Mouse (Mus musculus): ENCODE data around the gene Ampd3. TPM values are rescaled to one million over a fixed set of nuclear protein-coding genes. Genes with fewer than 3 reads are reported as not detected.

Ampd3 gene
- polyA plus RNA-seq, 2 experiments = 7.0 to 7.1 TPM

GRCm38 (mm10) chr7:110821653-110822052 is 53.6 kb downstream of the Ampd3 start:
- 27% methylated on average over 3 of the region's 3 CpGs for WGBS
- no peak overlapping the region for H3K9ac ChIP-seq (ENCODE audit: low read depth, low read length, severe bottlenecking)
- H3K27ac ChIP-seq (replicated peaks; ENCODE audit: low read depth, low read length) = no peak overlapping the region
- H3K36me3 ChIP-seq (ENCODE audit: control insufficient read depth, insufficient read depth, low read length) = peaks cover 11% of the 10 kb centered on the region
- H3K4me3 ChIP-seq (replicated peaks; ENCODE audit: low read length) = no peak overlapping the region
- peaks cover 17% of the 10 kb centered on the region; the same call in 1 of the 2 replicates for H3K4me1 ChIP-seq (ENCODE audit: control insufficient read depth, insufficient read depth, low read length)
- TF ChIP-seq POLR2A (IDR thresholded peaks at IDR 0.05; ENCODE audit: borderline replicate concordance, extremely low read depth, insufficient read depth, insufficient read length) = no peak
- H3K4me2 ChIP-seq (replicated peaks; ENCODE audit: low read depth, low read length, severe bottlenecking) = no peak overlapping the region
- DNase-seq (ENCODE audit: low spot score) (peak; percentile 72), ATAC-seq (ENCODE audit: low FRiP score, low read depth) (peak; percentile 79)
- no peaks in the 10 kb centered on the region for H3K9me3 ChIP-seq (ENCODE audit: control insufficient read depth, low read length)
- H3K27me3 ChIP-seq (ENCODE audit: control insufficient read depth, insufficient read depth, low read length) = no peaks in the 10 kb centered on the region

GRCm38 (mm10) chr7:110822055-110822454 is 54.0 kb downstream of the Ampd3 start:
- peak overlapping the region; percentile 39; the same call in 1 of the 2 replicates for H3K27ac ChIP-seq (replicated peaks; ENCODE audit: low read depth, low read length)
- H3K27me3 ChIP-seq (ENCODE audit: control insufficient read depth, insufficient read depth, low read length) = no peaks in the 10 kb centered on the region
- H3K36me3 ChIP-seq (ENCODE audit: control insufficient read depth, insufficient read depth, low read length) = peaks cover 11% of the 10 kb centered on the region
- no peak overlapping the region for H3K4me2 ChIP-seq (replicated peaks; ENCODE audit: low read depth, low read length, severe bottlenecking)
- ATAC-seq (ENCODE audit: low FRiP score, low read depth) (peak; percentile 53; the same call in 1 of the 2 replicates), DNase-seq (ENCODE audit: low spot score) (no peak)
- 29% methylated on average over 4 of the region's 4 CpGs for WGBS
- peaks cover 17% of the 10 kb centered on the region; the same call in 1 of the 2 replicates for H3K4me1 ChIP-seq (ENCODE audit: control insufficient read depth, insufficient read depth, low read length)
- no peak for TF ChIP-seq POLR2A (IDR thresholded peaks at IDR 0.05; ENCODE audit: borderline replicate concordance, extremely low read depth, insufficient read depth, insufficient read length)
- H3K9me3 ChIP-seq (ENCODE audit: control insufficient read depth, low read length) = no peaks in the 10 kb centered on the region
- H3K9ac ChIP-seq (ENCODE audit: low read depth, low read length, severe bottlenecking) = no peak overlapping the region
- no peak overlapping the region for H3K4me3 ChIP-seq (replicated peaks; ENCODE audit: low read length)

- TF ChIP-seq POLR2A (IDR thresholded peaks at IDR 0.05; ENCODE audit: borderline replicate concordance, extremely low read depth, insufficient read depth, insufficient read length) = no peak
- Histone ChIP-seq H3K9ac (ENCODE audit: low read depth, low read length, severe bottlenecking) (no peak overlapping the region), H3K36me3 (ENCODE audit: control insufficient read depth, insufficient read depth, low read length) (peaks cover 11% of the 10 kb centered on the region), H3K4me1 (ENCODE audit: control insufficient read depth, insufficient read depth, low read length) (peaks cover 17% of the 10 kb centered on the region; the same call in 1 of the 2 replicates), H3K9me3 (ENCODE audit: control insufficient read depth, low read length) (no peaks in the 10 kb centered on the region), H3K4me3 (replicated peaks; ENCODE audit: low read length) (no peak overlapping the region), H3K4me2 (replicated peaks; ENCODE audit: low read depth, low read length, severe bottlenecking) (no peak overlapping the region), H3K27ac (replicated peaks; ENCODE audit: low read depth, low read length) (no peak overlapping the region), H3K27me3 (ENCODE audit: control insufficient read depth, insufficient read depth, low read length) (no peaks in the 10 kb centered on the region)
- ATAC-seq (ENCODE audit: low FRiP score, low read depth) (no peak), DNase-seq (ENCODE audit: low spot score) (no peak)
- 79% methylated on average over 8 of the region's 8 CpGs for WGBS
These were observed 55.1 kb downstream of the Ampd3 start for GRCm38 (mm10) chr7:110823076-110823475.

- 58% methylated on average over 4 of the region's 4 CpGs for WGBS
These were observed 55.6 kb downstream of the Ampd3 start for GRCm38 (mm10) chr7:110823593-110823992.

GRCm38 (mm10) chr7:110823995-110824953 is 56.3 kb downstream of the Ampd3 start:
- H3K9ac ChIP-seq (ENCODE audit: low read depth, low read length, severe bottlenecking) = no peak overlapping the region
- peaks cover 17% of the 10 kb centered on the region for H3K36me3 ChIP-seq (ENCODE audit: control insufficient read depth, insufficient read depth, low read length)
- ATAC-seq (ENCODE audit: low FRiP score, low read depth) (no peak), DNase-seq (ENCODE audit: low spot score) (no peak)
- H3K9me3 ChIP-seq (ENCODE audit: control insufficient read depth, low read length) = no peaks in the 10 kb centered on the region
- peaks cover 17% of the 10 kb centered on the region; the same call in 1 of the 2 replicates for H3K4me1 ChIP-seq (ENCODE audit: control insufficient read depth, insufficient read depth, low read length)
- TF ChIP-seq POLR2A (IDR thresholded peaks at IDR 0.05; ENCODE audit: borderline replicate concordance, extremely low read depth, insufficient read depth, insufficient read length) = no peak
- WGBS = 76% methylated on average over 8 of the region's 8 CpGs
- H3K4me2 ChIP-seq (replicated peaks; ENCODE audit: low read depth, low read length, severe bottlenecking) = no peak overlapping the region
- no peaks in the 10 kb centered on the region for H3K27me3 ChIP-seq (ENCODE audit: control insufficient read depth, insufficient read depth, low read length)
- no peak overlapping the region for H3K27ac ChIP-seq (replicated peaks; ENCODE audit: low read depth, low read length)
- H3K4me3 ChIP-seq (replicated peaks; ENCODE audit: low read length) = no peak overlapping the region

More at GRCm38 (mm10) chr7:110823593-110823992, 55.6 kb downstream of the Ampd3 start:
- ATAC-seq (ENCODE audit: low FRiP score, low read depth) = no peak
- Histone ChIP-seq H3K4me1 (ENCODE audit: control insufficient read depth, insufficient read depth, low read length) (peaks cover 17% of the 10 kb centered on the region; the same call in 1 of the 2 replicates), H3K9me3 (ENCODE audit: control insufficient read depth, low read length) (no peaks in the 10 kb centered on the region), H3K36me3 (ENCODE audit: control insufficient read depth, insufficient read depth, low read length) (peaks cover 13% of the 10 kb centered on the region), H3K9ac (ENCODE audit: low read depth, low read length, severe bottlenecking) (no peak overlapping the region), H3K4me3 (replicated peaks; ENCODE audit: low read length) (no peak overlapping the region), H3K4me2 (replicated peaks; ENCODE audit: low read depth, low read length, severe bottlenecking) (no peak overlapping the region), H3K27ac (replicated peaks; ENCODE audit: low read depth, low read length) (no peak overlapping the region), H3K27me3 (ENCODE audit: control insufficient read depth, insufficient read depth, low read length) (no peaks in the 10 kb centered on the region)
- no peak for TF ChIP-seq POLR2A (IDR thresholded peaks at IDR 0.05; ENCODE audit: borderline replicate concordance, extremely low read depth, insufficient read depth, insufficient read length)
- DNase-seq (ENCODE audit: low spot score) = no peak

Measured in limb, embryonic 14.5 days (tissue).